Mouse (Mus musculus): ENCODE results near the gene Gm10234.

DNA sequence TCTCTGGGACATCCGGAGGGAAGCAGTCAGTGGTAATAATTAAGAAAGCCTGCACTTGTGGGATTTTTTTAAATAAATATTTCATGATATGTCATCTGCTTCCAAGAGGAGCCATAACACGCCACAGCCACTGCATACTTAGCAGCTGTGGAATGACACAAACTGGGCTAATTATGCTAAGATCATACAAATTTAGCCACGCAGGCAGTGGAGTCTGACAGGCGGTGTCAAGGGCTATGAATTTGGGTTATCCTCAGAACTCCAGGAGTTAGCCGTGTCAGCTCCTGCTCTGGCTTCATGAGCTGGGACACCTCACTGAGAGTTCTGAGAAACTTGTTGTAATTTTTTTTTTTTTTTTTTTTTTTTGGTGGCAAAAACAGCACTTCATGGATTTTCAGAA is 40.8 kb downstream of the Gm10234 start:
- TF ChIP-seq CTCF (IDR thresholded peaks at IDR 0.05; ENCODE audit: low read depth) (no peak), EP300 (IDR thresholded peaks at IDR 0.05; ENCODE audit: low read depth) (no peak)

All from heart, postnatal 0 days (tissue).